Mouse (Mus musculus) retina, adult 2 months (tissue): ENCODE results near the gene Fer1l5.
A peak's percentile ranks its signal among the peaks of the same experiment; 100 is the strongest.

ENCODE experiments used
- DNase-seq: peaks from one replicate; pipeline ENCODE4 v3.0.0-alpha.2; 2012; ENCODE audit warnings: low read depth, low spot score

Gene Fer1l5

GRCm38 (mm10) chr1:36371934-36372845 lies at the start of gene Fer1l5:
Gene Fer1l5, plus strand, starts transcription at chr1:36372291.
- DNase-seq, result no peak

- DNase-seq, result no peak
Observed at GRCm38 (mm10) chr1:36323076-36323475, 49.0 kb upstream of the Fer1l5 start.

- no peak for DNase-seq
Observed at GRCm38 (mm10) chr1:36323746-36324448, 48.2 kb upstream of the Fer1l5 start.

- DNase-seq, result no peak
Observed at GRCm38 (mm10) chr1:36325900-36326321, 46.2 kb upstream of the Fer1l5 start.

- DNase-seq, result no peak
Observed at GRCm38 (mm10) chr1:36326815-36327214, 45.3 kb upstream of the Fer1l5 start.

GRCm38 (mm10) chr1:36331743-36332142 lies 40.3 kb upstream of the Fer1l5 start:
- no peak for DNase-seq

- peak; percentile 11 for DNase-seq
Observed at GRCm38 (mm10) chr1:36332955-36333887, 38.9 kb upstream of the Fer1l5 start.

- DNase-seq, result no peak
Observed at GRCm38 (mm10) chr1:36342547-36342946, 29.5 kb upstream of the Fer1l5 start.

- DNase-seq, result no peak
Observed at GRCm38 (mm10) chr1:36352351-36352750, 19.7 kb upstream of the Fer1l5 start.

- no peak for DNase-seq
Observed at GRCm38 (mm10) chr1:36356955-36357695, 15.0 kb upstream of the Fer1l5 start.

GRCm38 (mm10) chr1:36367698-36368097 lies 4.4 kb upstream of the Fer1l5 start:
- DNase-seq, result no peak

- no peak for DNase-seq
Observed at GRCm38 (mm10) chr1:36368112-36368968, 3.8 kb upstream of the Fer1l5 start.

GRCm38 (mm10) chr1:36368969-36369645 lies 3.0 kb upstream of the Fer1l5 start, which contains the start of gene Kansl3:
Gene Kansl3, minus strand, starts transcription at chr1:36369181.
- DNase-seq, result peak; percentile 85

- DNase-seq, result no peak
Observed at GRCm38 (mm10) chr1:36370918-36371317, 1.2 kb upstream of the Fer1l5 start.

GRCm38 (mm10) chr1:36378880-36379279 lies 6.8 kb downstream of the Fer1l5 start:
- no peak for DNase-seq

- no peak for DNase-seq
Observed at GRCm38 (mm10) chr1:36379582-36379981, 7.5 kb downstream of the Fer1l5 start.

GRCm38 (mm10) chr1:36397041-36397440 lies 24.9 kb downstream of the Fer1l5 start:
- no peak for DNase-seq

GRCm38 (mm10) chr1:36401509-36401908 lies 29.4 kb downstream of the Fer1l5 start:
- DNase-seq, result no peak

- DNase-seq, result no peak
Observed at GRCm38 (mm10) chr1:36404531-36404930, 32.4 kb downstream of the Fer1l5 start.
